Mouse (Mus musculus) CD8-positive naive resting alpha-beta T cell, adult 2 months (primary cell): Measurements from ENCODE around the gene Cdiptos.

Experiments used
- DNase-seq, 2 experiments: peaks; one replicate each; pipeline ENCODE4 v3.0.0; 2022; ENCODE audit warnings: low read depth in 2 of 2, low spot score in 2 of 2

Cdiptos gene

GRCm38 (mm10) chr7:126929046-126929445 lies 46.9 kb downstream of the Cdiptos start:
- no peak for DNase-seq

- DNase-seq = peak; percentile 88 to 92
Observed at GRCm38 (mm10) chr7:126928384-126929037, 47.4 kb downstream of the Cdiptos start, which contains the start of gene Kctd13. TSS of gene Kctd13 (plus strand) at chr7:126928879.

DNA sequence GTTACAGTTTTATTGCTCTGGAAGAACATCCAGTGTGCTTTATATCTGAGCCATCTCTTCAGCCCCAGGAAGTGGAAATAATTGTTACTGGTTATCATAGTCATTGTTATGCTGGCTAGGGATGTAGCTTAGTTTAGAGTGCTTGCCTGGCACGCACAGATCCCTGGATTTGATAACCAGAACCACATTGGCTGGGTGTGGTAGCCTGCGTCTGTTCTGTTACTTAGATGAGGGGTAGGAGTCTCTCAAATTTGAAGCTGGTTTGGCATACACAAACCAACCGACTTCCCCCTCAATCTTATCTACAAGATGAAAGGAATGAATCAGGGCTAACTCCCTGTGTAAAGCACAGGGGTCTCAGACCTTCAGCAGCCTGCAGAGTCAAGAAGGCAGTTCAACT lies 49.6 kb downstream of the Cdiptos start:
- DNase-seq = no peak

- no peak for DNase-seq
Observed at GRCm38 (mm10) chr7:126923999-126924398, 51.9 kb downstream of the Cdiptos start.

DNA sequence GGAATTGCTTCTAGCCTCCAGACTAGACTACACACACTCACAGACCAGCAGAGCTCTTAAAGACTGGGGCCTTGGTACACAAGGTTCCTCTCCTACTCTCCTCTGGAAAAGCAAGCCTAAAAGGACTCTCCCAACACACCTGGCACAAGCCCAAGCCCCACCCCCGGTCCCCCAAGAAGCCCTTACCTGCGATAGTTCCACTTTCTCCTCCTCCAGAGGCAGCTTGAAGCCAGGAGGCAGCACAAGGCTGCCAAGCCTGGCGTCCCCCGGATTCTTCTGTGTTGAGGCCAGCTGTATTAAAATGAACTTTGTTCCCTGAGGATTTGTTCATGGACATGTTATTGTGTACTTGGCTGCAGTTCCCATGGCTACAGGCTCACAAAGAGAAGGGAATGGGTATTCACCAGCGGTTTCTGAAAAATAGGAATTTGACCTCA lies 53.3 kb downstream of the Cdiptos start, which contains the start of gene Tmem219:
Gene Tmem219 (minus strand): TSS at position 294 of the 437 bp plus-strand sequence.
- no peak for DNase-seq
